Mouse (Mus musculus) limb, embryonic 12.5 days (tissue): ENCODE results near the gene Prph. TPM values are rescaled to one million over a fixed set of nuclear protein-coding genes. Genes with fewer than 3 reads are reported as not detected.
A peak's percentile ranks its signal among the peaks of the same experiment; 100 is the strongest.

Experiments used
- ATAC-seq: fragments of 200-750 bp; cut with Nextera tagmentation; 2 replicates; pipeline ENCODE4 v1.8.0; 2017; ENCODE audit warnings: low read depth, moderate TSS enrichment; ENCODE audit not compliant: insufficient number of reproducible peaks, insufficient read depth, low FRiP score, low TSS enrichment
- H3K27ac ChIP-seq: fragments of 300-500 bp; sonication (generic); 2 replicates; pipeline ENCODE4 v1.5.1; 2016; ENCODE audit warnings: mild to moderate bottlenecking, moderate library complexity
- H3K27me3 ChIP-seq: fragments of 300-500 bp; sonication (generic); 2 replicates; pipeline ENCODE4 v1.6.1; 2016; ENCODE audit warnings: mild to moderate bottlenecking, moderate library complexity
- H3K36me3 ChIP-seq: fragments of 300-500 bp; sonication (generic); 2 replicates; pipeline ENCODE4 v1.6.1; 2016; ENCODE audit warnings: mild to moderate bottlenecking, moderate library complexity
- H3K4me1 ChIP-seq: fragments of 300-500 bp; sonication (generic); replicated peaks from 2 replicates; pipeline ENCODE4 v1.6.1; 2016
- H3K4me2 ChIP-seq: fragments of 300-500 bp; sonication (generic); 2 replicates; pipeline ENCODE4 v1.6.1; 2016; ENCODE audit warnings: mild to moderate bottlenecking, moderate library complexity
- H3K4me3 ChIP-seq: fragments of 300-500 bp; sonication (generic); replicated peaks from 2 replicates; pipeline ENCODE4 v1.5.1; 2016; ENCODE audit warnings: mild to moderate bottlenecking
- H3K9ac ChIP-seq: fragments of 300-500 bp; sonication (generic); replicated peaks from 2 replicates; pipeline ENCODE4 v1.6.1; 2016; ENCODE audit warnings: mild to moderate bottlenecking, moderate library complexity
- H3K9me3 ChIP-seq: fragments of 300-500 bp; sonication (generic); 2 replicates; pipeline ENCODE4 v1.6.1; 2016; ENCODE audit warnings: mild to moderate bottlenecking, moderate library complexity
- WGBS: fragments of 180-500 bp; shearing (Covaris S2); methylation state at CpG from one replicate; pipeline ENCODE4 v1.1.7; 2016; 5-methylcytosine and 5-hydroxymethylcytosine counted together
- polyA plus RNA-seq: library from polyadenylated mRNA; unstranded; fragments of >200 nt; fragmentation: Nextera tagmentation; extraction: Ambion mirVana; gene quantifications from 2 replicates; pipeline ENCODE4 v1.2.1, GENCODE M21; 2016

Gene Prph
- polyA plus RNA-seq, 1 experiment from 2014 or later, result 5.1 TPM

DNA sequence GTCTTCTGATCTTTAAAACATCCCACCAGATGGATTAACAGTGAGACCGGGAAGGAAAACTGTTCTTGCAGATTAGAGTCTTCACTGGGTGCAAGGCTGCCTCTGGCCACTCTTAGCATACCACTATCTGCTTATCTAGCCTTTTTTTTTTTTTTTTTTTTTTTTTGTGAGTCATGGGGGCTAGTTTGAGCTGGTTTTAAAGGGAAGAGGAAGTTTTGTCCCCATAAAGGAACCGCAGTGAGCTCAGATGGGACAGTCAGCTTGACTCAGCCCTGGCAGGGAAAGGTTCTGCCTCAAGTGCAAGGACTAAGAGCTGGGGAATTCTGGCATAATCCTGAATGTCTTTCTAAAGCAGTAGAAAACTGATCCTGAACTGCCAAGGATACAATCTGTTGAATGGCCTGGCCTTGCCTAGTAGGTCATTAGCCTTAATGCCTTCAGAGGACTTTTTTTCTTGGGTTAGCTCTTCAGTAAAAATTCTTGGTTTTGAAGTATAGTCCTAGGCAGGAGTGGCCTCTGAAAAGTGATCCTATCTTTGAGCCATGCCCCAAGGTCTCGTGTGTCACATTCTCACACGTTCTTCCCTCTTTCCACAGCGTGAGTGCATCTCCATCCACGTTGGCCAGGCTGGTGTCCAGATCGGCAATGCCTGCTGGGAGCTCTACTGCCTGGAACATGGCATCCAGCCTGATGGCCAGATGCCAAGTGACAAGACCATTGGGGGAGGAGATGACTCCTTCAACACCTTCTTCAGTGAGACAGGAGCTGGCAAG is 21.3 kb upstream of the Prph start:
- H3K4me1 ChIP-seq, result peaks cover 30% of the 10 kb centered on the region
- ATAC-seq, result no peak
- H3K9me3 ChIP-seq, result no peaks in the 10 kb centered on the region
- WGBS, result 83% methylated on average over 7 of the region's 7 CpGs
- H3K36me3 ChIP-seq, result peaks cover 37% of the 10 kb centered on the region
- no peaks in the 10 kb centered on the region for H3K27me3 ChIP-seq
- no peak overlapping the region for H3K27ac ChIP-seq
- peak overlapping the region; percentile 69; the same call in 1 of the 2 replicates for H3K4me2 ChIP-seq
- H3K4me3 ChIP-seq, result no peak overlapping the region
- H3K9ac ChIP-seq, result no peak overlapping the region

DNA sequence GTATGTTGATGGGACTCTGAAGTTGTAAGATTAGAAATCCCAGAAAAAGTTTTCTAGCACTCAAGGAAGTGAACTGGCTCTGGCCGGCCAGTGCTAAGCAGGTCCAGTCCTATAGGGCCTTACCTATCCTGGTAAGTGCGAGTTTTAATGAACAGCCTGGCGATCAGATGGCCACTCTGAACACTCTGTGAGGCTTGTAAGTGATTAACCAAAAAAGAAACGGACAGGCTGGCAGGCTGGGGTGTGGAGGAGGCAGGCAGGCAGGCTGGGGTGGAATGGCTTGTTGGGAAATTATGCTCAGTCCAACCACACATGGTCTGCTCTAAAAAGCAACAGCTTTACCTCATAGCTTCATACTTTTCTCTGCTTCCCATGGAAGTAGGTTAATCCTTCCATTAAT is 19.5 kb upstream of the Prph start:
- no peak overlapping the region for H3K9ac ChIP-seq
- H3K4me3 ChIP-seq, result no peak overlapping the region
- H3K4me2 ChIP-seq, result no peak overlapping the region
- no peaks in the 10 kb centered on the region; the same call in 1 of the 2 replicates for H3K27me3 ChIP-seq
- H3K9me3 ChIP-seq, result no peaks in the 10 kb centered on the region
- H3K36me3 ChIP-seq, result peaks cover 37% of the 10 kb centered on the region
- H3K27ac ChIP-seq, result no peak overlapping the region
- ATAC-seq, result no peak
- 79% methylated on average over 4 of the region's 4 CpGs for WGBS
- peaks cover 25% of the 10 kb centered on the region for H3K4me1 ChIP-seq

DNA sequence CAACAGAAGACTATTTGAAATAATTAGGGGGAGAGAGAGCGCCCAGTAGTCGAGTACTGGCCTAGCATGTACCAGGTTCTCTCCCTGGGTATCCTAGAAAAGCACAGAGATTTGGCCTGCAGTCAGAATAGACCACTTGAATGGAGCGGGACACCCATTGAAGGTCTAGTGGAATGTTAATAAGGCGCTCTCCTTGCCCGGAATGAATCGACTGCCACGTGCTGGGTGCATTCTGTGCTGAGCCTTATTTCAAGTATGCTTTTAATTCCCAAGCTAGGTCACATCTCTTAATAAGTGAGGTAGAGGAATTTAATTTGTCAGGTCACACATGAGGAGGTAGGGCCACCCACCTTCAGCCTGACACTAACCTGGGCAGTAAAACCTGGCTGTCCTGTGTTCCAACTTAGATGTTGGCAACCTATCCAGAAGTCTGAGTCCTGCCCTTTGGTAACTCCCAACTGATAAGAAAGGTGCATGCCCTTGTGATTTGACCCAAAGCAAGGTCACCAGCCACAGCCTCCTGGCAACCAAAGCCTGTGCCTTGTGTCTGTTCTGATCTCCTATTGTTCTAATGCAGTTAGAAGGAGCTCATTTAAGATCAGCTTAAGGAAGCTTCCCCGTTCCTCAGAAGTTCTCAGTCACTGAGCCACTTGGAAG is 18.6 kb upstream of the Prph start:
- Histone ChIP-seq H3K27me3 (peaks cover under 1% of the 10 kb centered on the region; the same call in 1 of the 2 replicates), H3K27ac (no peak overlapping the region), H3K4me1 (peaks cover 20% of the 10 kb centered on the region), H3K4me3 (no peak overlapping the region), H3K9me3 (no peaks in the 10 kb centered on the region), H3K9ac (no peak overlapping the region), H3K36me3 (peaks cover 37% of the 10 kb centered on the region), H3K4me2 (no peak overlapping the region)
- 97% methylated on average over 8 of the region's 8 CpGs for WGBS
- no peak for ATAC-seq

DNA sequence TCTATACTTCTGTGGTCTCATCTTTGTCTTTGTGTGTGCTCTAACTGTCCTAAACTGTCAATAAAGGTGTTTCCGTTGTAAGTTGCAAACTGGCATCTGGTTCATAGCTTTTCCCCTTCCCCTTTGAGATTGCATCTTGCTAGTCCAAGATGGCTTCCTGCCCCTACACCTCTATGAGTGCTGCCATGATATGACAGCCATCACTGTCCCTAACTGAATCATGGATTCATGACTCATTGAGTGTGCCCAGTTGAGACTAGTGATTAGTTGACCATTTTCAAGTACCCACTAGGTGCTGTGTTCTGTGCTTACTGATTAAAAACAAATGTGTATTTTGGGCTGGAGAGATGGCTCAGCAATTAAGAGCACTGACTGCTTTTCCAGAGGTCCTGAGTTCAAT is 16.9 kb upstream of the Prph start:
- no peak overlapping the region for H3K4me3 ChIP-seq
- H3K36me3 ChIP-seq, result peaks cover 37% of the 10 kb centered on the region
- peaks cover 9% of the 10 kb centered on the region; the same call in 1 of the 2 replicates for H3K27me3 ChIP-seq
- H3K9me3 ChIP-seq, result no peaks in the 10 kb centered on the region
- 91% methylated on average over 1 of the region's 1 CpGs for WGBS
- ATAC-seq, result no peak
- no peak overlapping the region for H3K9ac ChIP-seq
- H3K27ac ChIP-seq, result no peak overlapping the region
- H3K4me1 ChIP-seq, result peaks cover 4% of the 10 kb centered on the region
- no peak overlapping the region for H3K4me2 ChIP-seq

DNA sequence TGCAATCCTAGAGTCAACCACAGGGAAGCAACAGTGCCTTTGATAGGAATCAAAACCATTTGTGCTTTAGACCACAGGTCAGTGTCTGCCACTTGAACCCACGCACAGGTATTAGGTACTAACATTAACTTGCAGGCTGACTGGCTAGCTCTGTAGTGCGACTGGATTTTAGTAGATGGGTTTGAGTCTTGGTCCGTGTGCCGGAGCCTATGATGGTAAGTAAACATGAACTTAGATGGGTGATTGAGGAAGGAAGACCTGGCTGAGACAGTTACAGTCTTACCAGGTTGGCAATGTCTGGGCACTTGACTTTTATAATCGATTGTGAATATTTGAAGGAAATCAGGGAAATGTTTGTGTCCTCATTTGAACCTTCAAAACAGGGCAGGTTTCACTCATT is 16.2 kb upstream of the Prph start:
- Histone ChIP-seq H3K9me3 (no peaks in the 10 kb centered on the region), H3K9ac (no peak overlapping the region), H3K36me3 (peaks cover 35% of the 10 kb centered on the region), H3K4me1 (no peaks in the 10 kb centered on the region; the same call in 1 of the 2 replicates), H3K27ac (no peak overlapping the region), H3K4me2 (no peak overlapping the region), H3K27me3 (peaks cover 9% of the 10 kb centered on the region; the same call in 1 of the 2 replicates), H3K4me3 (no peak overlapping the region)
- 88% methylated on average over 5 of the region's 5 CpGs for WGBS
- no peak for ATAC-seq

DNA sequence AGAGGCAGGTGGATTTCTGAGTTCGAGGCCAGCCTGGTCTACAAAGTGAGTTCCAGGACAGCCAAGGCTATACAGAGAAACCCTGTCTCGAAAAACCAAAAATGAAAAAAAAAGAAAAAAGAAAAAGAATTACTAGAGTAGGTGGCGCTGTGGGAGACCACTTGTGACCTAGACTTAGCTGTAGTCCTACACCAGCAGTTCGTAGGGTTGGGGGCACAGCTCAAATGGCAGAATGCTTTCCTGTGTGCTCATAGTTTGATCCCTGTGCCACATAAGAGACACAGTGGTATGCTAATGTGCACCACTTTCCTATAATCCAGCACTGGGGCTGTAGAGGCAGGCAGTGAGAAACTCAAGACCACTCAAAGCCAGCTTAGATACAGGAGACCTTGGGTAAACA is 15.7 kb upstream of the Prph start:
- Histone ChIP-seq H3K9ac (no peak overlapping the region), H3K9me3 (no peaks in the 10 kb centered on the region), H3K4me1 (no peaks in the 10 kb centered on the region; the same call in 1 of the 2 replicates), H3K36me3 (peaks cover 34% of the 10 kb centered on the region), H3K27me3 (peaks cover 9% of the 10 kb centered on the region; the same call in 1 of the 2 replicates), H3K4me3 (no peak overlapping the region), H3K4me2 (no peak overlapping the region), H3K27ac (no peak overlapping the region)
- WGBS, result 86% methylated on average over 4 of the region's 4 CpGs
- no peak for ATAC-seq

DNA sequence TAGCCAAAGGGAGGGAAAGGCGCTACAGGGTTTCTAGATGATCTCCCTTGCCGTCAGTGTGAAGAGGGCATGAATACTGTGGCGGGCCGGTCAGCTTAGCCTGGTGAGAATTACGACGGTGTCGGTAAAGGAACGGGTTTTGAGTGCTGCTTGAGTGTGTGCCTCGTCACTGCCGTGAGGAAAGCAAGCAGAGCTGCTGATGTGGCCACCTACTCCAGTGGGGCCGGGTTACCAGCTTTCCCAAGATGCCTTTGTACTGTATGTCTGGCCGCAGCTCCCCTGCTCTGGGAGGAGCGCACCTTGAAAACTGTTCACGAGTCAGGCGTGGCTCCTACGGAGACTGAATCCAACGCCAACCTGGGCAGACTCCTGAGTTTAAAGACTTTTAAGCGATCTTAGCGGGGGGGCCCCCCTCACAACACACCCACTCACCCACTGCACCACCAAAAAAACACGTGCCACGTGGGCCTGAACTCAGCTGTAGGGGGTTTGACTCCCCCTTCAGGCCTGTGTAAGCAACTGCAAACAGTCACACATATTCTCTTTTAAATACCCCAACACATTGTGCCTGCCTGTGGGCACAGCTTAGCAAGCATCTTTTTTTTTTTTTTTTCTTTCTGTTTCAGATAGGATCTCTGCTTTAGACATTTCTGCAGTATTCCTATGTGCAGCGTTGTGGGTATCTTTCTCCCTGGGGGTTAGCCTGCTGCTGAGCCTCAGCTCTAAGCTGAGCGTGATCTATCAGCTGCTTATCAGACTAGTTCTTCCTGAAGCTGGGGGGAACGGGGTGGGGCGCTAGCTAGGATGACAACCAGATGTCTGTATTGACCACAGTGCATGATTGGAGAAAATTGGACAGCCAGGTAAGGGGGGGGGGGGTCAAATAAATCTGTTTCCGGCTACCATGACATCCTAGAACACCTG is 14.7 kb upstream of the Prph start:
- WGBS, result 61% methylated on average over 26 of the region's 26 CpGs

DNA sequence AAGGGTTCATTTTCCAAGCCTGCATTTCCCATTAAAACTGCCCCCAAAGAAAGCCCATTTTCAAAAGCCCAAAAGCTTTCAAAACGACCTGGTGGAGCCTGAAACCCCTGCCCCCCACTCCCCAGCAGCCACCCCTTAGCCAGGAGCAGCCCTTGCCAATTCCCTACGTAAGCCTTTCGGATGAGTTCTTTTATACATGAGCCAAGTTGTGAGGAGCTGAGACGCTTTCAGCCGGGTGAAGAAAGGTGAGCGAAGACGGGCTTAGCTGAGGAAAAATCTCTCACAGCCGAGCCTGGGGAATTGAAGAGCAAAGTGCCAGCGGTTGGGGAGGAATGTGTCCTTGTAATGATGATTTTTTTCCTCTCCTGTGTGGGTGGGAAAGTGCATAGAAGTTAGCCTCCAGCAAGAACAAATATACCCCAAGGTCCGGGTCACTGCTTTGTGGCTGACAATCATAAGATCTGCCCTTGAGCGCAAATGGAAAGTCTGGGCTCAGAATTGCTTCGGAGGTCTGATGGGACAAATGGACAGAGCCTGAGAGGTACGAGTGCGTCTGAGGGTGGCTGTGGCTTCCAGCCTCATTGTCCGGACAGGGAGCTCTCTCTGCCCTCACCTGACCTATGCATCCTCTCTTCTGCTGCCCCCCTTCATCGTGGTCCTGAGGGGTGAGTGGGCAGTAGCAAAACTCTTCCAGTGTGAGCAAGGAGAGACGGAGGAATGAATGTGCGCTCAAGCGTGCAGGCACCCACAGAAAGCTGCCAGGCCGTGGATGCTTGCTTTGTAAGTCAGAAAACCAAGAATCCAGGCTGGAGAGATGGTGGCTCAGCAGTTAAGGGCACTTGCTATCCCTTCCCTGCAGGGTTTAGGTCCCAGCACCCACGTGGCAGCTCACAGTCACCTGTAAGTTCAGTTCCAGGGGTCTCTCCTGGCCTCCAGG is 13.8 kb upstream of the Prph start:
- WGBS, result 70% methylated on average over 21 of the region's 21 CpGs
- Histone ChIP-seq H3K27me3 (peaks cover 9% of the 10 kb centered on the region; the same call in 1 of the 2 replicates), H3K9me3 (no peaks in the 10 kb centered on the region), H3K4me3 (no peak overlapping the region), H3K4me1 (peaks cover 3% of the 10 kb centered on the region; the same call in 1 of the 2 replicates), H3K4me2 (no peak overlapping the region), H3K36me3 (peaks cover 15% of the 10 kb centered on the region), H3K9ac (no peak overlapping the region), H3K27ac (no peak overlapping the region; the same call in 1 of the 2 replicates)
- no peak for ATAC-seq

More for the DNA sequence above, 14.7 kb upstream of the Prph start:
- Histone ChIP-seq H3K27me3 (peaks cover 9% of the 10 kb centered on the region; the same call in 1 of the 2 replicates), H3K4me3 (no peak overlapping the region), H3K9ac (no peak overlapping the region), H3K4me2 (no peak overlapping the region), H3K4me1 (peaks cover 3% of the 10 kb centered on the region; the same call in 1 of the 2 replicates), H3K36me3 (peaks cover 24% of the 10 kb centered on the region), H3K9me3 (no peaks in the 10 kb centered on the region), H3K27ac (no peak overlapping the region)
- no peak for ATAC-seq

DNA sequence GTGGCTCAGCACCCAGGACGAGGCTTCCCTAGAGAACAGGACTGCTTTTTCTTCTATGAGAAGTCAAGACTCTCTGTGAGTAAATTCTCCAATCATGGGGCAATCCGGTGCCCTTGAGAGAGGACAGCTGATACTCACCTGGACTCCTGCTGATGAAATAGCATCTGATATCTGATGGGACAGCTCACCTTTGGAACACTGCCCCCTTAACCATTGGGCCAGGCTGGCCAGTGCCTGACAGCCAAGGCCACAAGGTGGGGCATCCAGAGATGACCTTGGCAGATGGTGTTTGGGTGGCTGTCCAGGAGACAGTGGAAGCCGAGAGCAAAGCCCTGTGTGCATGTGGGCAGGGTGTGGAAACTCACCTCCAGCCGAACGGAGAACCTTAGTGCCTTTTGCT is 12.6 kb upstream of the Prph start:
- WGBS, result 80% methylated on average over 5 of the region's 5 CpGs
- Histone ChIP-seq H3K9ac (no peak overlapping the region), H3K27me3 (peaks cover 9% of the 10 kb centered on the region; the same call in 1 of the 2 replicates), H3K9me3 (no peaks in the 10 kb centered on the region), H3K4me1 (peaks cover 3% of the 10 kb centered on the region; the same call in 1 of the 2 replicates), H3K4me3 (no peak overlapping the region), H3K4me2 (no peak overlapping the region), H3K36me3 (peaks cover 8% of the 10 kb centered on the region), H3K27ac (no peak overlapping the region)
- ATAC-seq, result no peak

DNA sequence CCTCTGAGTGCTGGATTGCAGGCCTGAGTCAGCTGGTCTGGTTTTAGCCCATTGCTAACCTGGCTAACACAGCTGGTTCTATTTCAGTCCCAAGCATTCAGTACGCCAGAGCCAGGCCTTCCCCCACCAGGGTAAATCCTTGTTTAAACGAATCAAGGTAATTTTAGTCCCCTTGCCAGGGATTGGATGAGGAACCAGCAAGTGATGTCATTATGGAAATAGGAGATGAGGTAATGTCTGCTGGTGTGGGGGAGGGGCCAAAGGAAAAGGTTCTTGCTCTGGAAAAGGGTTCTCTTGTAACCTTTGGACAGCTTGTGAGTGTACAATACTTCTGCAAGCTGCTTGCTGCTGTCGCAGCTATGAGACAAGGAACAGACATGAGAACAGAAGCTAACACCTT is 10.1 kb upstream of the Prph start:
- H3K9ac ChIP-seq, result no peak overlapping the region
- no peaks in the 10 kb centered on the region for H3K36me3 ChIP-seq
- H3K4me1 ChIP-seq, result peaks cover 3% of the 10 kb centered on the region; the same call in 1 of the 2 replicates
- H3K4me3 ChIP-seq, result no peak overlapping the region
- ATAC-seq, result no peak
- no peaks in the 10 kb centered on the region for H3K9me3 ChIP-seq
- peaks cover 12% of the 10 kb centered on the region for H3K27me3 ChIP-seq
- no peak overlapping the region for H3K4me2 ChIP-seq
- WGBS, result 36% methylated on average over 3 of the region's 3 CpGs
- H3K27ac ChIP-seq, result 0 out of 2 replicates have a peak overlapping the region, but pooled peaks have one; percentile 24
